Mouse (Mus musculus) limb, embryonic 13.5 days (tissue): ENCODE measurements around the gene Sfi1. TPM values are rescaled to one million over a fixed set of nuclear protein-coding genes. Genes with fewer than 3 reads are reported as not detected.
"Not testable (repeated sequence)": the region's sequence is repeated elsewhere in the genome, so short reads cannot be mapped to it uniquely, and the experiment has no call there.

Experiments used
- ATAC-seq: fragments of 200-750 bp; cut with Nextera tagmentation; 2 replicates; pipeline ENCODE4 v1.8.0; 2017; ENCODE audit warnings: low read depth, moderate number of reproducible peaks, moderate TSS enrichment; ENCODE audit not compliant: low FRiP score
- H3K27ac ChIP-seq: fragments of 300-500 bp; sonication (generic); 2 replicates; pipeline ENCODE4 v1.5.1; 2015; ENCODE audit warnings: inconsistent platforms, mild to moderate bottlenecking, moderate library complexity
- H3K27me3 ChIP-seq: fragments of 300-500 bp; sonication (generic); 2 replicates; pipeline ENCODE4 v1.6.1; 2015; ENCODE audit warnings: mild to moderate bottlenecking, inconsistent platforms
- H3K36me3 ChIP-seq: fragments of 300-500 bp; sonication (generic); 2 replicates; pipeline ENCODE4 v1.6.1; 2015; ENCODE audit warnings: inconsistent platforms, mild to moderate bottlenecking, moderate library complexity
- H3K4me1 ChIP-seq: fragments of 300-500 bp; sonication (generic); 2 replicates; pipeline ENCODE4 v1.6.1; 2015; ENCODE audit warnings: inconsistent platforms
- H3K4me2 ChIP-seq: fragments of 300-500 bp; sonication (generic); replicated peaks from 2 replicates; pipeline ENCODE4 v1.6.1; 2015; ENCODE audit warnings: inconsistent platforms, mild to moderate bottlenecking, moderate library complexity
- H3K4me3 ChIP-seq: fragments of 300-500 bp; sonication (generic); 2 replicates; pipeline ENCODE4 v1.5.1; 2015; ENCODE audit warnings: moderate library complexity, mild to moderate bottlenecking, inconsistent platforms
- H3K9ac ChIP-seq: fragments of 300-500 bp; sonication (generic); 2 replicates; pipeline ENCODE4 v1.6.1; 2015; ENCODE audit warnings: mild to moderate bottlenecking, inconsistent platforms
- H3K9me3 ChIP-seq: fragments of 300-500 bp; sonication (generic); 2 replicates; pipeline ENCODE4 v1.6.1; 2016; ENCODE audit warnings: inconsistent platforms
- WGBS: fragments of 180-500 bp; shearing (Covaris S2); methylation state at CpG from one replicate; pipeline ENCODE4 v1.1.7; 2015; 5-methylcytosine and 5-hydroxymethylcytosine counted together
- polyA plus RNA-seq: library from polyadenylated mRNA; unstranded; fragments of >200 nt; fragmentation: Nextera tagmentation; extraction: Ambion mirVana; gene quantifications from 2 replicates; pipeline ENCODE4 v1.2.1, GENCODE M21; 2015

Gene Sfi1
- polyA plus RNA-seq, 1 experiment from 2014 or later = 16.8 TPM

- peaks cover 20% of the 10 kb centered on the region for H3K9me3 ChIP-seq
- H3K27me3 ChIP-seq, H3K4me3 ChIP-seq, H3K9ac ChIP-seq, H3K4me2 ChIP-seq, H3K27ac ChIP-seq, H3K4me1 ChIP-seq, H3K36me3 ChIP-seq: not testable (repeated sequence)
- peak; percentile 38 for ATAC-seq
- WGBS = 74% methylated on average over 2 of the region's 2 CpGs
Observed at GRCm38 (mm10) chr11:3169042-3169441, 24.2 kb downstream of the Sfi1 start.

- 73% methylated on average over 4 of the region's 4 CpGs for WGBS
- H3K27me3 ChIP-seq, H3K4me1 ChIP-seq, H3K4me3 ChIP-seq, H3K36me3 ChIP-seq, H3K9ac ChIP-seq, ATAC-seq, H3K4me2 ChIP-seq, H3K27ac ChIP-seq: not testable (repeated sequence)
- peaks cover 14% of the 10 kb centered on the region for H3K9me3 ChIP-seq
Observed at GRCm38 (mm10) chr11:3167571-3168001, 25.7 kb downstream of the Sfi1 start.

GRCm38 (mm10) chr11:3167129-3167528 lies 26.1 kb downstream of the Sfi1 start:
- not testable (repeated sequence) for H3K27ac ChIP-seq, H3K9ac ChIP-seq, H3K4me3 ChIP-seq, H3K4me1 ChIP-seq, H3K27me3 ChIP-seq, H3K4me2 ChIP-seq, H3K36me3 ChIP-seq, ATAC-seq
- peaks cover 18% of the 10 kb centered on the region for H3K9me3 ChIP-seq
- 90% methylated on average over 4 of the region's 4 CpGs for WGBS

- not testable (repeated sequence) for H3K4me1 ChIP-seq, H3K27me3 ChIP-seq, H3K9ac ChIP-seq, H3K36me3 ChIP-seq, H3K27ac ChIP-seq, ATAC-seq, H3K4me2 ChIP-seq, H3K4me3 ChIP-seq
- peaks cover 15% of the 10 kb centered on the region for H3K9me3 ChIP-seq
Observed at GRCm38 (mm10) chr11:3166321-3166720, 26.9 kb downstream of the Sfi1 start.

GRCm38 (mm10) chr11:3165210-3165782 lies 28.0 kb downstream of the Sfi1 start:
- not testable (repeated sequence) for H3K4me1 ChIP-seq, H3K27ac ChIP-seq, H3K36me3 ChIP-seq, H3K4me2 ChIP-seq, H3K4me3 ChIP-seq, H3K27me3 ChIP-seq, H3K9ac ChIP-seq
- 72% methylated on average over 3 of the region's 5 CpGs for WGBS
- H3K9me3 ChIP-seq = peaks cover 16% of the 10 kb centered on the region
- ATAC-seq = peak; percentile 30; the same call in 1 of the 2 replicates

- not testable (repeated sequence) for H3K4me3 ChIP-seq, H3K4me1 ChIP-seq, H3K27me3 ChIP-seq, H3K9ac ChIP-seq, H3K36me3 ChIP-seq, H3K4me2 ChIP-seq, ATAC-seq, H3K27ac ChIP-seq
- WGBS = 68% methylated on average over 3 of the region's 3 CpGs
- peaks cover 16% of the 10 kb centered on the region for H3K9me3 ChIP-seq
Observed at GRCm38 (mm10) chr11:3163661-3164060, 29.6 kb downstream of the Sfi1 start.

- not testable (repeated sequence) for ATAC-seq, H3K36me3 ChIP-seq, H3K4me3 ChIP-seq, H3K4me2 ChIP-seq, H3K4me1 ChIP-seq, H3K9ac ChIP-seq, H3K27ac ChIP-seq, H3K27me3 ChIP-seq
- 88% methylated on average over 2 of the region's 2 CpGs for WGBS
- peaks cover 16% of the 10 kb centered on the region for H3K9me3 ChIP-seq
Observed at GRCm38 (mm10) chr11:3163122-3163521, 30.1 kb downstream of the Sfi1 start.

- WGBS = 64% methylated on average over 5 of the region's 5 CpGs
- not testable (repeated sequence) for H3K27me3 ChIP-seq, H3K9ac ChIP-seq, H3K27ac ChIP-seq, H3K36me3 ChIP-seq, H3K4me3 ChIP-seq, H3K4me1 ChIP-seq, H3K4me2 ChIP-seq
- peaks cover 15% of the 10 kb centered on the region for H3K9me3 ChIP-seq
- ATAC-seq = peak; percentile 30; the same call in 1 of the 2 replicates
Observed at GRCm38 (mm10) chr11:3162236-3162897, 30.9 kb downstream of the Sfi1 start.

- peaks cover 15% of the 10 kb centered on the region for H3K9me3 ChIP-seq
- WGBS = 60% methylated on average over 1 of the region's 2 CpGs
- H3K9ac ChIP-seq, H3K4me1 ChIP-seq, ATAC-seq, H3K27ac ChIP-seq, H3K4me2 ChIP-seq, H3K27me3 ChIP-seq, H3K4me3 ChIP-seq, H3K36me3 ChIP-seq: not testable (repeated sequence)
Observed at GRCm38 (mm10) chr11:3161370-3161769, 31.9 kb downstream of the Sfi1 start.

GRCm38 (mm10) chr11:3158800-3159199 lies 34.5 kb downstream of the Sfi1 start:
- H3K4me3 ChIP-seq, H3K4me2 ChIP-seq, H3K4me1 ChIP-seq, H3K36me3 ChIP-seq, ATAC-seq, H3K27me3 ChIP-seq, H3K27ac ChIP-seq, H3K9ac ChIP-seq: not testable (repeated sequence)
- peaks cover 16% of the 10 kb centered on the region for H3K9me3 ChIP-seq
- WGBS = 83% methylated on average over 4 of the region's 4 CpGs

GRCm38 (mm10) chr11:3157996-3158395 lies 35.3 kb downstream of the Sfi1 start:
- not testable (repeated sequence) for H3K4me3 ChIP-seq, H3K9ac ChIP-seq, H3K4me1 ChIP-seq, H3K27ac ChIP-seq, H3K4me2 ChIP-seq, ATAC-seq, H3K36me3 ChIP-seq, H3K27me3 ChIP-seq
- peaks cover 20% of the 10 kb centered on the region for H3K9me3 ChIP-seq
- WGBS = 92% methylated on average over 6 of the region's 6 CpGs

- peaks cover 14% of the 10 kb centered on the region for H3K9me3 ChIP-seq
- not testable (repeated sequence) for H3K9ac ChIP-seq, ATAC-seq, H3K36me3 ChIP-seq, H3K27ac ChIP-seq, H3K27me3 ChIP-seq, H3K4me1 ChIP-seq, H3K4me2 ChIP-seq, H3K4me3 ChIP-seq
- WGBS = 88% methylated on average over 2 of the region's 3 CpGs
Observed at GRCm38 (mm10) chr11:3156991-3157390, 36.3 kb downstream of the Sfi1 start.
